Mouse (Mus musculus) kidney, embryonic 14.5 days (tissue): ENCODE measurements around the gene Dusp5. TPM values are rescaled to one million over a fixed set of nuclear protein-coding genes. Genes with fewer than 3 reads are reported as not detected.

Experiments used
- ATAC-seq: fragments of 200-750 bp; cut with Nextera tagmentation; 2 replicates; pipeline ENCODE4 v1.8.0; 2017; ENCODE audit warnings: moderate number of reproducible peaks, mild to moderate bottlenecking, moderate TSS enrichment, moderate library complexity; ENCODE audit not compliant: low FRiP score, low TSS enrichment
- H3K27ac ChIP-seq: fragments of 300-500 bp; sonication (generic); 2 replicates; pipeline ENCODE4 v1.5.1; 2014; ENCODE audit warnings: low read depth, mild to moderate bottlenecking, low read length, moderate library complexity, mixed read lengths
- H3K27me3 ChIP-seq: fragments of 300-500 bp; sonication (generic); 2 replicates; pipeline ENCODE4 v1.6.1; 2014; ENCODE audit warnings: mild to moderate bottlenecking, low read length; ENCODE audit not compliant: control insufficient read depth, insufficient read depth
- H3K36me3 ChIP-seq: fragments of 300-500 bp; sonication (generic); 2 replicates; pipeline ENCODE4 v1.6.1; 2014; ENCODE audit warnings: low read length, mixed read lengths; ENCODE audit not compliant: control insufficient read depth, insufficient read depth
- H3K4me1 ChIP-seq: fragments of 300-500 bp; sonication (generic); 2 replicates; pipeline ENCODE4 v1.6.1; 2014; ENCODE audit warnings: low read length, mixed read lengths; ENCODE audit not compliant: control insufficient read depth, insufficient read depth
- H3K4me2 ChIP-seq: fragments of 300-500 bp; sonication (generic); replicated peaks from 2 replicates; pipeline ENCODE4 v1.6.1; 2014; ENCODE audit warnings: low read depth, mild to moderate bottlenecking, low read length
- H3K4me3 ChIP-seq: fragments of 300-500 bp; sonication (generic); 2 replicates; pipeline ENCODE4 v1.5.1; 2014; ENCODE audit warnings: mild to moderate bottlenecking, low read length
- H3K9ac ChIP-seq: fragments of 300-500 bp; sonication (generic); 2 replicates; pipeline ENCODE4 v1.6.1; 2014; ENCODE audit warnings: low read depth, mild to moderate bottlenecking, low read length, moderate library complexity
- H3K9me3 ChIP-seq: fragments of 300-500 bp; sonication (generic); 2 replicates; pipeline ENCODE4 v1.6.1; 2016; ENCODE audit warnings: low read length; ENCODE audit not compliant: control insufficient read depth
- WGBS: fragments of 180-500 bp; shearing (Covaris S2); extraction: QIAGEN DNeasy Blood & Tissue Kit; methylation state at CpG from one replicate; pipeline ENCODE4 v1.1.7; 2014; 5-methylcytosine and 5-hydroxymethylcytosine counted together
- polyA plus RNA-seq: library from polyadenylated mRNA; unstranded; fragments of >200 nt; fragmentation: Nextera tagmentation; extraction: Ambion mirVana; gene quantifications from 2 replicates; pipeline ENCODE4 v1.2.1, GENCODE M21; 2014

Gene Dusp5
- polyA plus RNA-seq: 11.3 and 15.6 TPM in 2 replicates

DNA sequence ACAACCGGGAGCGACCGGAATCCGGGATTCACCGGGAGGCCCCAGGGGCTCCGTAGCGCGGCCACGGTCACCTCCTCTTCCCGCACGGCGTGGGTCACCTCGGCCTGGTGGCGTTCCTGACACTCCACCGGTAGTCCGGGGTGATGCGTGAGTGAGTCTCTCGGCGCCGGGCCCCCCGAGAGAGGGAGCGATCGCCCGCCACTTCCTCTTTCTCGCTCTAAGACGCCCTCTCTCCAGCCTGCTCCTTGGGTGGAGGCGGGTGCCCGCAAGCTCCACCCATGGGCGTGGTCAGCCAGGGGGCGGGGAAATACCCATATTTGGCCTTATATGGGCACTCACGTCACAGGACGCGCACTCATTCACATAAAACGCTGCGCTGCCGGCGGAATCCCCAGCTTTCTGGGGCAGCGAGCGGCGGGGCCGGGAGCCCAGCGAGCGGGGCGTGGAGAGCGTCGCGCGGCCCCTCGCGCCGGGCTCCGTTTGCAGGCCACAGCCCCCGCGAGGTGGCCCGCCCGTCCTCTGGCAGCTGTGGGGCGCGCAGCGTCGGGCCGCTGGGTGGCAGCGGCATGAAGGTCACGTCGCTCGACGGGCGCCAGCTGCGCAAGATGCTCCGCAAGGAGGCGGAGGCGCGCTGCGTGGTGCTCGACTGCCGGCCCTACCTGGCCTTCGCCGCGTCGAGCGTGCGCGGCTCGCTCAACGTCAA is at the start of gene Dusp5:
TSS of gene Dusp5 (plus strand) at position 358 of the 703 bp plus-strand sequence.
- Histone ChIP-seq H3K4me1 (peaks cover 24% of the 10 kb centered on the region), H3K27me3 (no peaks in the 10 kb centered on the region), H3K9ac (peak within 1 kb of the TSS; percentile 75), H3K4me2 (peak within 1 kb of the TSS; percentile 96), H3K27ac (peak within 1 kb of the TSS; percentile 67), H3K36me3 (no peaks in the 10 kb centered on the region), H3K9me3 (no peaks in the 10 kb centered on the region), H3K4me3 (peak within 1 kb of the TSS; percentile 57)
- peak; percentile 89 for ATAC-seq
- under 1% methylated on average over 79 of the region's 84 CpGs for WGBS

DNA sequence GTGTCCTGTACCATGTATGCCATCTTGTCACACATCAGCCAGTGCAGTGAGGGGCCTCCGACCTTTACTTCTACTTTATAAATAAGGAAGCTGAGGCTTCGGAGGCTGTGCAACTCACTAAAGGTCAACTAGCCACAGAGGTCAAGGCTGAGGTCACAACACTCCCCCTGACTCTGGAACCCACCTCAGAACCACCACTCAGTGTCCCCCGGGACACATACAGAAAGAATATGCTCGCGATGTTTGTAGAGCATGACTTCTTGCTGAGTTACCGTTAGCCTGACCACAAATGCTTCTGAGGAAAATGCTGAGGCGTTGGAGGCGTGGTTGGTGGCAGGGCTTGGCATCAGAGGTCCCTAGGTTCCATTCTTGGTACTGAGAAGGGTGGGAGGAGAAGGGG is 49.3 kb upstream of the Dusp5 start:
- Histone ChIP-seq H3K4me1 (no peaks in the 10 kb centered on the region), H3K9ac (no peak overlapping the region), H3K27me3 (no peaks in the 10 kb centered on the region), H3K9me3 (no peaks in the 10 kb centered on the region), H3K4me2 (no peak overlapping the region), H3K36me3 (no peaks in the 10 kb centered on the region), H3K4me3 (no peak overlapping the region), H3K27ac (no peak overlapping the region)
- 75% methylated on average over 8 of the region's 8 CpGs for WGBS
- ATAC-seq: no peak

DNA sequence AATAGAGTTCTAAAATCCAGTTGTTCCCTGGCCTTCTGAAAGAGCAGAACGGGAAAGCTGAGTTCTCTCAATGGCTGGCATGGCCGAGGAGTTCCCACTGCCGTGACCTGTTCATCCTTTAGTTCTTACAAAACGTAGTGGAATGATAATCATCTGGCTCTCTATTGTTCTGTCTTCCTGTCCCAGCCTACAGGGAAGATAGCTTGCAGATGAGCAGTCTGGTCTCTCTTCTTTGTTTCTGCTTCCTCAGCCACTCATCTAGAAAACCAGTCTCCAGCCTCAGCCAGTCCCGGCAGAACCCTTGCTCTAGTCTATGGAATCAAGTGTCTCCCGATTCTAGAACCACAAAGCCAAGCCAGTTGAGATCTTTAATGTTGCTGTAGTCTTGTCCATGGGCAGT is 46.8 kb upstream of the Dusp5 start:
- H3K9ac ChIP-seq: no peak overlapping the region
- H3K4me3 ChIP-seq: no peak overlapping the region
- no peaks in the 10 kb centered on the region for H3K4me1 ChIP-seq
- no peak for ATAC-seq
- no peak overlapping the region for H3K4me2 ChIP-seq
- no peaks in the 10 kb centered on the region for H3K9me3 ChIP-seq
- H3K27me3 ChIP-seq: no peaks in the 10 kb centered on the region
- WGBS: 76% methylated on average over 6 of the region's 6 CpGs
- no peaks in the 10 kb centered on the region for H3K36me3 ChIP-seq
- H3K27ac ChIP-seq: no peak overlapping the region

DNA sequence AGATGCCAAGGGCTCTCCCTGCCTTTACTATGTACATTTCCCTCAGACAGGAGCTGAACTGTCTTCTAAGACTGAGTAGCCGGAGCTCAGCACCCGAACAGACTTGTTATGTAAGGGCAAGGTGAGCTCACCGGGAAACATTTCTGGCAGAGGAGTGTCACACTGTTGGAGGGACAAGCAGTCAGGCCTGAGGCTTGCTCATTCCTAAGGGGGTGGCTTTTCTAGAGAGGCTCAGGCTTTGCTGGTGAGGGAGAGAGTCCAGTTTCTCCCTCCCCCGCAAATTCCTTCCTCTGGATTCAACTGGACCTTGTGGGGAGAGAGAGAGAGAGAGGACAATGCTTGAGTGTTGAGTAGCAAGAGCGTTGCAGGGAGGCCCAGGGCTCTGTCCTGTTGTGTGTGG is 46.4 kb upstream of the Dusp5 start:
- Histone ChIP-seq H3K36me3 (no peaks in the 10 kb centered on the region), H3K4me1 (no peaks in the 10 kb centered on the region), H3K4me3 (no peak overlapping the region), H3K27ac (no peak overlapping the region), H3K4me2 (no peak overlapping the region), H3K27me3 (no peaks in the 10 kb centered on the region), H3K9me3 (no peaks in the 10 kb centered on the region), H3K9ac (no peak overlapping the region)
- ATAC-seq: no peak
- WGBS: 78% methylated on average over 5 of the region's 5 CpGs

DNA sequence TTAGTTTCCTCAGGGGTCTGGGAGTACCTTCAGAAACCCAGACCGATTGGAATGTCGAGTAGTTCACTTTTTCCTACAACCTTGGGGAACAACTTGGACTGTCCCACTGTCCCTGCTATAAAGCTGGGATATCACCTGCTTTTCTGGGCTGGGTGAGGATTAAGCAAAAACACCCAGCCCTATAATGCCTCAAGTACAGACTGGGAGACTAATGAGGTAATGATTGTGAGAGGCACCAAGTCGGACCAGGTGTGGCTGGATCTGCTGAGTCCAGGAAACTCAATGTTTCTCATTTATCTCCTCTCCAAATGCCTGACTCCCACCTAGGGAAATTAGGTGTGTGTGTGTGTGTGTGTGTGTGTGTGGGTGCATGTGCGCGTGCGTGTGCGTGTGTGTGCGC is 44.9 kb upstream of the Dusp5 start:
- Histone ChIP-seq H3K4me3 (no peak overlapping the region), H3K27me3 (no peaks in the 10 kb centered on the region), H3K4me1 (no peaks in the 10 kb centered on the region), H3K9ac (no peak overlapping the region), H3K36me3 (no peaks in the 10 kb centered on the region), H3K9me3 (no peaks in the 10 kb centered on the region), H3K4me2 (no peak overlapping the region), H3K27ac (no peak overlapping the region)
- 93% methylated on average over 8 of the region's 8 CpGs for WGBS
- ATAC-seq: no peak

DNA sequence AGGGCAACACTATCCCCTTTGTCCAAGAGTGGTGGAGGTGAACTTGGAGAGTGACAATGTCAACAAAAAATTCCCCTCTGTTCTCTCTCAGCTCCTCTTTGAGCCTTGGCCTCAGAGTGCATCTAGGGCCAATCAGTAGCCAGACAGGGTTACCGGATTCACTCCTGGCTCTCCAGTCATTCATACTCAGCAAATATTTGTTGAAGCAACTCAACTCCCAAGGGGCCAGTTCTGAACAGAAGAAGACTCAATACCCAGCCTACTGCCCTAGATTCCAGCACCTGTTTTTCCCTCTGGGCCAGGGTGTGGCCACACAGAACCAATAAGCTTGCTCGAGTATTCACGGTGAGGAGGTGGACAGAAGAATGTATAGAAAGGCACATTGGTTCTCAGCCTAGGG is 44.0 kb upstream of the Dusp5 start:
- H3K27ac ChIP-seq: no peak overlapping the region
- no peaks in the 10 kb centered on the region for H3K9me3 ChIP-seq
- H3K9ac ChIP-seq: no peak overlapping the region
- no peaks in the 10 kb centered on the region for H3K27me3 ChIP-seq
- no peak overlapping the region for H3K4me2 ChIP-seq
- H3K4me1 ChIP-seq: no peaks in the 10 kb centered on the region
- 84% methylated on average over 3 of the region's 3 CpGs for WGBS
- H3K4me3 ChIP-seq: no peak overlapping the region
- no peak for ATAC-seq
- no peaks in the 10 kb centered on the region for H3K36me3 ChIP-seq

DNA sequence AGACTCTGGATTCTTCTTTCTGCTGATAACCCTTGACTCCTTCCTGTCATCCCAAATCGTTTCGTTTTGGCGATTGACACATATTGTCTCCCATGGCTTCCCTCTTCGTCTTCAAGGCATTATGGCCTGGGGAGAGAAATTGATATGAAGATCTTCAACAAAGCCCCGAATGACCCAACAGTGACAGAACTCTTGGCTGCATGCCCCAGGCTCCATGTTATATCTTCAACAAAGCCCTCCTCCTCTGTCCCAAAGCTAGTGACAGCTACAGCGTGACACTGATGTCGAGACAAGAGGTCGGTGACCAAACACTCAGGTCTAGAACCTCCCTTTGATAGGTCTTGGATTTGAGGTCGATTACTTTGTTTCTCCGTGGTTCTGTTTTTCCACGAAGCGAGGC is 39.7 kb upstream of the Dusp5 start:
- no peak overlapping the region for H3K4me3 ChIP-seq
- no peaks in the 10 kb centered on the region for H3K36me3 ChIP-seq
- H3K9ac ChIP-seq: no peak overlapping the region
- ATAC-seq: no peak
- no peak overlapping the region for H3K27ac ChIP-seq
- H3K4me1 ChIP-seq: no peaks in the 10 kb centered on the region
- 78% methylated on average over 12 of the region's 12 CpGs for WGBS
- no peak overlapping the region for H3K4me2 ChIP-seq
- H3K9me3 ChIP-seq: no peaks in the 10 kb centered on the region
- H3K27me3 ChIP-seq: no peaks in the 10 kb centered on the region

DNA sequence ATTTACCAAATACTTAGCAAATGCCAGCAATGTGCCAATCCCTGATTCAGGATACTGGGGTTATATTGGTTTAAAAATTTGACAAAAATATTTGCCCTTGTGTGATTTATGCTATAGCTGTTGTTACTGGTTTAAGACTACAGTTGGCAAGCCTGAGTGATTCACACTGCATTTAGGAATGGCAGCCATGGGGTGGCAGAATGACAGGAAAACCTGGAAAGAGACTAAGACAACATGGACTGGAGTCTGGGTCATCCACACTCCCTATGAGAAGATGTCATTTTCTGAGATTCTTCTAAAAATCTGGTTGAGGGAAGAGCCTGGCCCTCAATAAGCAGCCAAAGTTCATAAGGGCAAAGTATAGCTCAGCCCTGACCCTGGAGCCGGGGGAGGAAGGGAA is 39.0 kb upstream of the Dusp5 start:
- no peak overlapping the region for H3K4me2 ChIP-seq
- H3K4me3 ChIP-seq: no peak overlapping the region
- 90% methylated on average over 1 of the region's 1 CpGs for WGBS

DNA sequence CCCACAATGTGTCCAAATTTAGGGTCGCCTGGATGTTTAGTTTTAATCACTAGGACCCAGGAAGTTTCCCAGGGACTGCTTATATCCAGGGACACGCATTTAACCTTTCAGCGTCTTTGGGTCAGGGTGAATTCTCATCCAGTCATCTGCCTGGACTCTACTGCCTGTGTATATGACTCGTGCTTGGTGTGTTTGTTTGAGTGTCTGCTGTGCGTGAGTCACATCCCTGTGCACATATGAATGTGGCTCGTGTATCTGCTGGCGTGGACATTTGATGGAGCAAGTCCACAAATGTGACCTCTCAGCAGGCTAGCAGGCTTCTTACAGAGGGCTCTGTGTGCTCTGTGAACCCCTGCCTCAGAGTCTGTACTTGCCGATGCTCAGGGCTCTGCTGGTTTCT is 38.0 kb upstream of the Dusp5 start:
- 77% methylated on average over 8 of the region's 8 CpGs for WGBS
- Histone ChIP-seq H3K9me3 (no peaks in the 10 kb centered on the region), H3K36me3 (no peaks in the 10 kb centered on the region), H3K4me2 (no peak overlapping the region), H3K27me3 (no peaks in the 10 kb centered on the region), H3K9ac (no peak overlapping the region), H3K27ac (no peak overlapping the region), H3K4me3 (no peak overlapping the region), H3K4me1 (no peaks in the 10 kb centered on the region)
- no peak for ATAC-seq

More for the DNA sequence above, 39.0 kb upstream of the Dusp5 start:
- Histone ChIP-seq H3K36me3 (no peaks in the 10 kb centered on the region), H3K27me3 (no peaks in the 10 kb centered on the region), H3K4me1 (no peaks in the 10 kb centered on the region), H3K9me3 (no peaks in the 10 kb centered on the region), H3K9ac (no peak overlapping the region), H3K27ac (no peak overlapping the region)
- no peak; the same call in 1 of the 2 replicates for ATAC-seq
